12 mouse cellular contexts compared by ENCODE assay signal in genomic region chr15:101413916-101414635, GRCm38 (mm10). TPM values are rescaled to one million over a fixed set of nuclear protein-coding genes. Genes with fewer than 3 reads are reported as not detected.
DNase-seq lines count a peak whose midpoint lies in the region; ATAC-seq and TF ChIP-seq lines count a peak whose summit lies in the region.
"Had no signal": no experiment of that assay in that cellular context is flagged by ENCODE, and none has a peak within 500 bp of the region (broad histone marks: within the 10 kb centered on the region; RNA-seq: fewer than 3 reads in every experiment).

No protein-coding gene starts in this region.

- peak; percentile 13; the same call in 1 of the 2 replicates for TF ChIP-seq CTCF in liver, postnatal 0 days (IDR thresholded peaks at IDR 0.05; ENCODE audit: low read depth)
- no peak for TF ChIP-seq CTCF in ES-Bruce4 (IDR thresholded peaks at IDR 0.05; ENCODE audit: low read depth, low read length)

- H3K4me1 ChIP-seq in liver, postnatal 0 days (ENCODE audit: insufficient read depth), result no peaks in the 10 kb centered on the region
- peaks cover 2% of the 10 kb centered on the region; the same call in 1 of the 2 replicates for H3K4me1 ChIP-seq in liver, embryonic 11.5 days (replicated peaks; ENCODE audit: control insufficient read depth, insufficient read depth, low read length)
- H3K4me1 ChIP-seq in ES-Bruce4 (ENCODE audit: control insufficient read depth, insufficient read depth, low read length), result peaks cover 8% of the 10 kb centered on the region

- no peak overlapping the region for H3K4me3 ChIP-seq in liver, postnatal 0 days (ENCODE audit: low read depth, low read length)
- H3K4me3 ChIP-seq in liver, embryonic 11.5 days (ENCODE audit: low read depth, low read length), result no peak overlapping the region
- H3K4me3 ChIP-seq in ES-Bruce4 (ENCODE audit: low read depth, low read length), result no peak overlapping the region
- H3K4me3 ChIP-seq: limb, embryonic 10.5 days had no signal

- TF ChIP-seq EP300 in liver, postnatal 0 days (IDR thresholded peaks at IDR 0.05; ENCODE audit: low read depth), result no peak
- 0 out of 2 replicates have a peak, but pooled peaks have one; percentile 56 for TF ChIP-seq EP300 in ES-Bruce4 (IDR thresholded peaks at IDR 0.05; ENCODE audit: insufficient read depth, low read depth, low read length)

- no peaks in the 10 kb centered on the region for H3K9me3 ChIP-seq in liver, postnatal 0 days (ENCODE audit: low read length)
- no peaks in the 10 kb centered on the region for H3K9me3 ChIP-seq in liver, embryonic 11.5 days (ENCODE audit: control insufficient read depth, low read length)
- no peaks in the 10 kb centered on the region for H3K9me3 ChIP-seq in ES-Bruce4 (replicated peaks; ENCODE audit: control insufficient read depth, insufficient read depth, low read length, poor library complexity, severe bottlenecking)
- H3K9me3 ChIP-seq: limb, embryonic 10.5 days had no signal

- H3K4me2 ChIP-seq in liver, postnatal 0 days (ENCODE audit: low read depth, low read length), result no peak overlapping the region
- H3K4me2 ChIP-seq in liver, embryonic 11.5 days, result no peak overlapping the region

- no peaks in the 10 kb centered on the region for H3K36me3 ChIP-seq in liver, postnatal 0 days (replicated peaks; ENCODE audit: insufficient read depth, low read length)
- H3K36me3 ChIP-seq in liver, embryonic 11.5 days (ENCODE audit: control insufficient read depth, insufficient read depth, low read length), result no peaks in the 10 kb centered on the region
- H3K36me3 ChIP-seq in ES-Bruce4 (ENCODE audit: control insufficient read depth, insufficient read depth, low read length, poor library complexity, severe bottlenecking), result no peaks in the 10 kb centered on the region
- H3K36me3 ChIP-seq: limb, embryonic 10.5 days had no signal

- DNase-seq in liver, postnatal 0 days, result no peak
- DNase-seq in liver, embryonic 11.5 days (ENCODE audit: low spot score), result no peak
- peak; percentile 34 for DNase-seq in embryo, embryonic 11 days
- DNase-seq in kidney, postnatal 14 days, result peak; percentile 36
- no peak for DNase-seq in retina, postnatal 1 day
- no peak for DNase-seq in layer of hippocampus, postnatal 36 days
- DNase-seq in layer of hippocampus, adult 18-20 months (ENCODE audit: low spot score in 2 of 2), result no peak

- no peak overlapping the region for H3K9ac ChIP-seq in liver, postnatal 0 days (replicated peaks)
- no peak overlapping the region for H3K9ac ChIP-seq in liver, embryonic 11.5 days (ENCODE audit: low read depth, low read length)
- H3K9ac ChIP-seq in ES-Bruce4 (ENCODE audit: low read depth, poor library complexity, severe bottlenecking), result no peak overlapping the region

- H3K27ac ChIP-seq in liver, postnatal 0 days (ENCODE audit: low read depth), result no peak overlapping the region
- H3K27ac ChIP-seq in liver, embryonic 11.5 days (ENCODE audit: low read depth, low read length), result no peak overlapping the region
- no peak overlapping the region for H3K27ac ChIP-seq in ES-Bruce4 (ENCODE audit: insufficient read depth, low read length)

- WGBS in liver, postnatal 0 days (ENCODE audit: insufficient replicate concordance), result 35% methylated on average over 7 of the region's 7 CpGs
- 49% methylated on average over 7 of the region's 7 CpGs for WGBS in liver, embryonic 11.5 days

- no peak for ATAC-seq in liver, postnatal 0 days
- ATAC-seq in liver, embryonic 11.5 days (replicated peaks; ENCODE audit: low FRiP score), result no peak

- peaks cover 10% of the 10 kb centered on the region for H3K27me3 ChIP-seq in liver, postnatal 0 days (ENCODE audit: insufficient read depth, low read length)
- peaks cover 27% of the 10 kb centered on the region for H3K27me3 ChIP-seq in liver, embryonic 11.5 days (replicated peaks; ENCODE audit: control insufficient read depth, insufficient read depth, low read length)
- H3K27me3 ChIP-seq in ES-Bruce4 (ENCODE audit: control insufficient read depth, insufficient read depth, low read length, poor library complexity, severe bottlenecking), result no peaks in the 10 kb centered on the region; the same call in 1 of the 2 replicates

- no peak for TF ChIP-seq POLR2A in ES-Bruce4 (IDR thresholded peaks at IDR 0.05; ENCODE audit: insufficient read depth, low read length)

RNA-seq across cellular contexts. Expression of gene Krt7, which starts 3.2 kb away (rescaled TPM):
- 2.3 and 2.4 TPM in 2 replicates for polyA plus RNA-seq in liver, postnatal 0 days (2015; fragmentation: Nextera tagmentation; extraction: Ambion mirVana)
- polyA plus RNA-seq in liver, embryonic 11.5 days (2014; fragmentation: Nextera tagmentation; extraction: Ambion mirVana), result 13.3 and 13.9 TPM in 2 replicates
- polyA plus RNA-seq in ES-Bruce4 (2011; ENCODE audit: insufficient read depth, insufficient read length, low read depth, missing spikeins), result 30.7 and 36.4 TPM in 2 replicates
- not detected for total RNA-seq in layer of hippocampus, postnatal 36 days (2021)
- total RNA-seq in layer of hippocampus, adult 18-20 months (2021), result not detected

RNA-seq across cellular contexts. Expression of gene Krt87, which starts 24.5 kb away (rescaled TPM):
- polyA plus RNA-seq in liver, postnatal 0 days (2015; fragmentation: Nextera tagmentation; extraction: Ambion mirVana), result not detected in 2 replicates
- polyA plus RNA-seq in liver, embryonic 11.5 days (2014; fragmentation: Nextera tagmentation; extraction: Ambion mirVana), result not detected in 2 replicates
- polyA plus RNA-seq in ES-Bruce4 (2011; ENCODE audit: insufficient read depth, insufficient read length, low read depth, missing spikeins), result not detected in 2 replicates
- under 1 TPM; 0.48 to 0.77 TPM for total RNA-seq in layer of hippocampus, postnatal 36 days (2021)
- under 1 TPM; 0.18 to 0.40 TPM for total RNA-seq in layer of hippocampus, adult 18-20 months (2021)
- total RNA-seq: heart, postnatal 10 days; MEL had no signal
- polyA plus RNA-seq: limb, embryonic 10.5 days had no signal

RNA-seq across cellular contexts. Expression of gene Krt88, which starts 33.5 kb away (rescaled TPM):
- not detected in 2 replicates for polyA plus RNA-seq in liver, postnatal 0 days (2015; fragmentation: Nextera tagmentation; extraction: Ambion mirVana)
- polyA plus RNA-seq in liver, embryonic 11.5 days (2014; fragmentation: Nextera tagmentation; extraction: Ambion mirVana), result not detected in 2 replicates
- not detected in 2 replicates for polyA plus RNA-seq in ES-Bruce4 (2011; ENCODE audit: insufficient read depth, insufficient read length, low read depth, missing spikeins)
- not detected for total RNA-seq in layer of hippocampus, postnatal 36 days (2021)
- not detected for total RNA-seq in layer of hippocampus, adult 18-20 months (2021)
- total RNA-seq: heart, postnatal 10 days; MEL had no signal
- polyA plus RNA-seq: limb, embryonic 10.5 days had no signal

RNA-seq across cellular contexts. Expression of gene Krt80, which starts 44.1 kb away (rescaled TPM):
- 0.31 and 0.38 TPM in 2 replicates for polyA plus RNA-seq in liver, postnatal 0 days (2015; fragmentation: Nextera tagmentation; extraction: Ambion mirVana)
- 0.23 TPM in 1 of 2 replicates, not detected in the other for polyA plus RNA-seq in liver, embryonic 11.5 days (2014; fragmentation: Nextera tagmentation; extraction: Ambion mirVana)
- polyA plus RNA-seq in ES-Bruce4 (2011; ENCODE audit: insufficient read depth, insufficient read length, low read depth, missing spikeins), result 1.1 and 1.6 TPM in 2 replicates
- under 1 TPM in 1 of 2 experiments, not detected in 1; 0.46 TPM for total RNA-seq in layer of hippocampus, postnatal 36 days (2021)
- under 1 TPM; 0.25 to 0.40 TPM for total RNA-seq in layer of hippocampus, adult 18-20 months (2021)
- total RNA-seq: MEL had no signal

RNA-seq across cellular contexts. Expression of gene Krt81, which starts 49.5 kb away (rescaled TPM):
- not detected in 2 replicates for polyA plus RNA-seq in liver, postnatal 0 days (2015; fragmentation: Nextera tagmentation; extraction: Ambion mirVana)
- polyA plus RNA-seq in liver, embryonic 11.5 days (2014; fragmentation: Nextera tagmentation; extraction: Ambion mirVana), result not detected in 2 replicates
- polyA plus RNA-seq in ES-Bruce4 (2011; ENCODE audit: insufficient read depth, insufficient read length, low read depth, missing spikeins), result not detected in 2 replicates
- total RNA-seq in layer of hippocampus, postnatal 36 days (2021), result not detected
- total RNA-seq in layer of hippocampus, adult 18-20 months (2021), result not detected
- total RNA-seq: heart, postnatal 10 days; MEL had no signal
- polyA plus RNA-seq: large intestine, adult 2 months; limb, embryonic 10.5 days had no signal

Comparison
In these comparisons a context has a peak if more than half of its experiments do, and no peak if none do; other contexts are left out.
1. DNase-seq: peak in embryo, embryonic 11 days (single experiment) and kidney, postnatal 14 days (single experiment); none in liver, postnatal 0 days (single experiment), liver, embryonic 11.5 days (single experiment), retina, postnatal 1 day (single experiment), layer of hippocampus, postnatal 36 days (0 of 2) and layer of hippocampus, adult 18-20 months (0 of 2).